Mouse (Mus musculus): ENCODE data around the gene Dhx57.
"Not testable (repeated sequence)": the region's sequence is repeated elsewhere in the genome, so short reads cannot be mapped to it uniquely, and the experiment has no call there.

The Dhx57 gene

DNA sequence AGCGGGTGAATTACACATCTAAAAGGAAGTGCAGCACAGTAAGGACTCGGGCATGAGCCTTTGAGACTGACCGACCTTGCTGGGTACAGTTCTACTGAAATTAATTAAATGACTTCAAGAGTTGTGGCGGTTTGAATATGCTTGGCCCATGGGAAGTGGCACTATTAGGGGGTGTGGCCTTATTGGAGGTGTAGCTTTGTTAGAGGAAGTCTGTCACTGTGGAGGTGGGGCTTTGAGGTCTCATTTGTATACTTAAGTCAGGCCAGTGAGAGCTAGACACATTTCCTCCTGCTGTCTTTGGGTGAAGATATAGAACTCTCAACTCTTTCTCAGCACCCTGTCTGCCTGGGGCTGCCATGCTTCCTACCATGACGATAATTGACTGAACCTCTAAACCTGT lies 35.9 kb downstream of the Dhx57 start:
- no peak for DNase-seq (ENCODE audit: low spot score)

GRCm38 (mm10) chr17:80252757-80253525 lies 37.3 kb downstream of the Dhx57 start:
- no peak for DNase-seq (ENCODE audit: low spot score)

GRCm38 (mm10) chr17:80243116-80243515 lies 47.2 kb downstream of the Dhx57 start:
- DNase-seq (ENCODE audit: low spot score), result no peak

DNA sequence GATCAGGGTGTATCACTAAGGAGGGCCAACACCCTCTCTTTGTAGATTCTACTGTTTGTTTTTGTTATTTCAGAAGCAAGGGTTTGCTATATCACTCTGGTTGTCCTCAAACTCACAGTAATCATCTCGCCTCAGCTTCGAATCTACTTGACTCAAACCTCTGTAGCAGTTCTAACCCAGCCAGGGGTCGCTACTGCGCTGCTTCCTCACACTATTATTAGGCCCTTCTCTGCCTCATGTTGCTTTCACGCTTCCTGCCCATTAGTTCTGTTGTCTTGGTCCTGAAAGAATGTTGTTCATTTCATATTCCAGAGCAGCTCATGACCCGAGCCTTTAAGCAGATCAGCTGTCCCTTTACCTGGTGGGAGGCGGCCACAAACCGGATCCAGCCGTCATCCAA lies 48.7 kb downstream of the Dhx57 start:
- no peak for DNase-seq (ENCODE audit: low spot score)

DNA sequence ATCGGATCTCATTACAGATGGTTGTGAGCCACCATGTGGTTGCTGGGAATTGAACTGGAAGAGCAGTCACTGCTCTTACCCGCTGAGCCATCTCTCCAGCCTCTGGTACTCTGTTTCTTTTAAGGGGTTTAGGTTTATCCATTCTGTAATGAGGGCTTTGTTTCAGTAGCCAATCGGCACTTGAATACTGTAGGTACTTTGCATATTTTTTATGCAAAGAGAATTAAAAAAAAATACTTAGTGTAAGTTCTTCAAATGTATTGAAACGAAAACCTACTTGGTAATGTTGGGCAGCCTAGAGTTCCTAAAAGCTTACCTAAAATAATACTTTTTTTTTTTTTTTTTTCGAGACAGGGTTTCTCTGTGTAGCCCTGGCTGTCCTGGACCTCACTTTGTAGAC lies 52.8 kb downstream of the Dhx57 start:
- no peak for DNase-seq (ENCODE audit: low spot score)

DNA sequence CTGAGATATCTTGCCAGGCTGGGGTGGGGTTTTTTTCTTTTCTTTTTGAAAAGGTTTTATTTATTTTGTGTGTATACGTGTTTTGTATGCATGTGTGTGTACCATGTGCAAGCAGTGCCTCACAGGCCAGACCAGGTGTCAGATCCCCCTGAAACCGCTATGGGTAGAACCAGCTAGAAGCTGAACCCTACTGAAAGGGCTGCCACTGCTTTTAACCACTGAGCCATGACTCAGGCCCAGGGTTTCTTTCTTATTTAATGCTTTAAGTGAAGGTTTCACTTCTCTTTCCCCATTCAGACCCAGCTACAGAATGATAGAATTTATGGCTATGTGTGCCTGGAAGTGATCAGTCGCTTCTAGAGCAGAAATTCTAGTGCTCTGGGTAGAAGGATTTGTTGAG lies 53.5 kb downstream of the Dhx57 start:
- no peak for DNase-seq (ENCODE audit: low spot score)

- DNase-seq (ENCODE audit: low spot score), result no peak
Measured at GRCm38 (mm10) chr17:80235477-80235876, 54.8 kb downstream of the Dhx57 start.

DNA sequence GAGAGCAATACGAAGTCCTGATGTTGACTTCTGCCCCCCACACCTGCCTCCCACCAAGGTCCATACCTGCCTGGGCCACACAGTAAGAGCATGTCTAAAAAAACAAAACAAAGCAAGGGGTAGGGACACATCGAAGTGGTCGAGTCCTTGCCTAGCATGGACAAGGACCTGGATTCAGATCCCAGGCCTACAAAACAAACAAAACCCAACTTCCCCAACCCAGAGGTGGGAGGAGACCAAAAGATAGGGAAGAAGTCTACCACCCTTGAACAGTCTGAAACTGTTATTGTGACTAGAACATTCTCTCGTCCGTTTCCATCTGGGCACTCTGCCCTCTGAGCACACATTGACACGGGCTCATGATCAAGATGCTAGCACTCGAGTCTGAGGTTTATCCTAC lies 55.9 kb downstream of the Dhx57 start:
- no peak for DNase-seq (ENCODE audit: low spot score)

- DNase-seq (ENCODE audit: low spot score), result no peak
Measured at GRCm38 (mm10) chr17:80233844-80234243, 56.4 kb downstream of the Dhx57 start.

DNA sequence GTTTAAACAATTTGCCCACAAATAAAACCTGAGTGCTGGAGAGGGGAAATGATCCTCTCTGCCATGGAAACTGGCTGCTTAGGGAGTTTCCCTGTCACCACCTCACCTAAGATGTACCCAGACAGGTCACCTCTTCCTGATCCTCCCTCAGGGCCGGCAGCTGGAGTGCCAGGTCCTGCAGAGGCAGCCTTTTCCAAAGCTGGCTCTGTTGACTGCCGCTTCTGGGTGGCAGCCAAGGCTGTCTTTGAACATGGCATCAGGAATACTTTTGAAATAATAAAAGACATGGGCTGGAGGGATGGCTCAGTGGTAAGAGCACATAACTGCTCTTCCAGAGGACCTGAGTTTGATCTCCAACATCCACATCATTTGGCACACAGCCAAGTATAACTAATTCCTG lies 60.9 kb downstream of the Dhx57 start:
- DNase-seq (ENCODE audit: low spot score), result no peak

DNA sequence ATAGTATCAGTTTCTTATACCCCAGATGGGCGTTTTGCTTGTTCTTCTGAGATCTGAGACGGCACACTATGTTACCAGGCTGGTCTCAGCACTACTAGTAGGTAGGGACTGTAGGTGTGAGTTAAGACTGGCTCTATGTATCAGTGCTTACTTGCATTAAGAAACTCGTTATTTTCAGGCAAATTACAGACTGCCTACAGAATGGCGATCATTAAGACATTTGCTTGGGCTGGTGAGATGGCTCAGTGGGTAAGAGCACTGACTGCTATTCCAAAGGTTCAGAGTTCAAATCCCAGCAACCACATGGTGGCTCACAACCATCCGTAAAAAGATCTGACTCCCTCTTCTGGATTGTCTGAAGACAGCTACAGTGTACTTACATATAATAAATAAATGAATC lies 65.1 kb downstream of the Dhx57 start:
- not testable (repeated sequence) for DNase-seq (ENCODE audit: low spot score)

- DNase-seq (ENCODE audit: low spot score), result peak; percentile 28
Measured at GRCm38 (mm10) chr17:80224326-80225116, 65.8 kb downstream of the Dhx57 start, which contains the start of gene Gemin6. Gemin6 (plus strand) TSS chr17:80224441.

DNA sequence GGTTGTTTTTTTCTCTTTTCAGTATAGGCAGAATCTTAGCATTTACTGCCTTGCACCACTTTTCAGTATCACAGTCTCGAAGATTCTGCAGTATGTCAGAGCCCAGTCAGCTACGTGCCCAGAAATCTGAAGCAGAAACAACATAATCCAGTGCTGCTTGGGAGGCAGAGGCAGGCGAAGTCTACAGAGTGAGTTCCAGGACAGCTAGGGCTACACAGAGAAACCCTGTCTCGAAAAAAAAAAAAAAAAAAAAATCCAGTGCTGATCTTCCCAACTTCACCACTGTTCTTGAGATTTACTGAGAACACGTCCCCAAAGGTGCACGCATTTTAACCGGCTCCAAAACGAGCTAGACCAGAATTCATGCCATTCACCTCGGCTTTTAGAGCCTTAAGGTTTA lies 66.4 kb downstream of the Dhx57 start:
- no peak for DNase-seq (ENCODE audit: low spot score)

DNA sequence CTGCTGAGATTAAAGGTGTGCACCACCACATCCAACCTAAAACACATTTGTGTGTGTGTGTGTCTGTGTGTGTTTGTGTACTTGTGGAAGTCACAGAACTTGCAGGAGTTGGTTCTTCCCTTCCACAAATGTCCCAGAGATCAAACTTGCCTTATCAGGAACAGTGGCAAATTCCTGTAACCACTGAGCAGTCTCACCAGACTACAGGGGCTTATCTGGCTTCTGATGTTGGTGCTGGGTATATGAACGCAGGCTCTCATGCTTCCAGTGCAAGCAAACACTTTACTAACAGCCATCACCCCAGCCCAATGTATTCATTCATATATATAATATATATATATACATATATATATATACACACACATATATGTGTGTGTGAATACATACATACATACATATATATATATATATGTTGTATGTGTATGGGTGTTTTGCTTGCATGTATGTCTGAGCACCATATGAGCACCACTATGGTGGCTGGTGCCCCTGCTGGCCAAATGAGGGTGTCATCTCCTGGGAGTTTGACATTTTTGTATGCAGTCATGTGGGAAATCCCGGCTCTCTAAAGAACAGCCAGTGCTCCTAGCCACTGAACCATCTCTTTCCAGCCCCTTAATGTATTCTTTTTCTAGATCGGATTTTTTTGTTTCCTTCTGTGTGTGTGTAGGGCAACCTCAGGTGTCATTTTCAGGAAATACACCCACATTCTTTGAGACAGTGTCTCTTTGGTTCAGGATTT lies 68.2 kb downstream of the Dhx57 start:
- DNase-seq (ENCODE audit: low spot score), result no peak

DNA sequence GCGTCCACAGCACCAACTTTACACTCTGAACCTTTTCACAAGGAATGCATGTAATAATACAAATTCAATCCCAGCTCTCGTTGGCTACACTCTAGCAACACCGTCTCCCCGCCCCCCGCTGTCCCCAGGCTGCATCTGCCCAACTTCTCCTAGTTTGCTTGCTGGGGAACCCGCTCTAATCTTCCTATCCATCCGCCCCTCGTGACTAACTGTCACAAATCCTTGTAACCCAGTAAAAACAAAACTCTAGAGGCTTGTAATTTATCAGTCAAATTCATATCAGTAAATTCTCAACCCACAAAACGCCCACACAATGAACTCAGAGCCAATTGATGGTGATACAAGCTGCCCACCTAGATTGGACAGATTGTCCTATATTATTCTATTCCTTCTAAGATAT lies 69.1 kb downstream of the Dhx57 start:
- no peak for DNase-seq (ENCODE audit: low spot score)

GRCm38 (mm10) chr17:80220131-80220530 lies 70.1 kb downstream of the Dhx57 start:
- DNase-seq (ENCODE audit: low spot score), result no peak

GRCm38 (mm10) chr17:80213998-80214397 lies 76.3 kb downstream of the Dhx57 start:
- not testable (repeated sequence) for DNase-seq (ENCODE audit: low spot score)

DNA sequence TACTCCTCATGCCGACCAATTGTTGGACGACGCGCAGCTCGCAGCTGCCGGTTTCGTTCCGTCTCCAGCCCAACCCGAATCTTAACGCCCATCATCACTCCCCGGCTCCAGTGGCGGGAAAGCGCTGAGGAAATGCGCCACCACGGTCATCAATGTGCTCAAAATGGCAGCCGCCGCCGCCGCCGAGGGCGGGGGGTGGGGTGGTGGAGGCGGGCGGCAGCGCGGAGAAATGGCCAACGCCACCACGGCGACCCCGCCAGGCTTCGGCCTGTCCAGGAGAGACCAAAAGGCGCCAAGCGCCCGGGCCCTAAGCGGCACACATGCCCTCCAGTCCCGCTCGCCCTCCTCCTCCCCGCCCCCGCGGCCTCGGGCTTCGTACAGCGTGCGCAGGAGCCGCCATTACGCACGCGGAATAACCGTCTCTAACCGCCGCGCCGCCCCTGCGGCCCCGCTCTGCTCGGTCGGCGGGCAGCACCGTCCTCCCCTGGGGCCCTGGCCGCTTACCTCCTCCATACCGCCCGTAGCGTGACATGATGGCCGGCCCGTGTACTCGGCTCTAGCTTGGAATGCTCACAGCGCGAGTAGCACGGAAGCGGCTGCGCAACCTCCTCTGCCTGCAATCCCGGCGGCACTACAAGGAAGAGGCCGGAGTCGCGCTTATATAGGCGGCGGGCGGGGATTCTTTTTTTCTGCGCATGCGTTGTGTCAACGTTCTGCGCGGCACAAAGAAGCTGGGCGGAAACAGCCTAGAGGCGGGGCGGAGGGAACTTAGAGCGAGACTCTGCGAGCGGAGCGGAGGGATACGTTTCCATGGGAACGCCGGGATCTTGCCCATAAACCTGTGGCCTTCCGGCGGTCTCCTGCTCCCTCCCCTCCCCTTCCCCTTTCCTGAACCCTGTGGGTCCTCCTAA lies 83.3 kb downstream of the Dhx57 start, which contains the start of the genes Srsf7 and Ttc39d:
Gene Srsf7, minus strand, starts transcription at position 637 of the 911 bp plus-strand sequence.
Gene Ttc39d, plus strand, starts transcription at position 790 of the 911 bp plus-strand sequence.
- peak; percentile 95 for DNase-seq (ENCODE audit: low spot score)

- DNase-seq (ENCODE audit: low spot score), result no peak
Measured at GRCm38 (mm10) chr17:80206301-80206670, 84.0 kb downstream of the Dhx57 start.

GRCm38 (mm10) chr17:80205657-80206056 lies 84.6 kb downstream of the Dhx57 start:
- DNase-seq (ENCODE audit: low spot score), result no peak

DNA sequence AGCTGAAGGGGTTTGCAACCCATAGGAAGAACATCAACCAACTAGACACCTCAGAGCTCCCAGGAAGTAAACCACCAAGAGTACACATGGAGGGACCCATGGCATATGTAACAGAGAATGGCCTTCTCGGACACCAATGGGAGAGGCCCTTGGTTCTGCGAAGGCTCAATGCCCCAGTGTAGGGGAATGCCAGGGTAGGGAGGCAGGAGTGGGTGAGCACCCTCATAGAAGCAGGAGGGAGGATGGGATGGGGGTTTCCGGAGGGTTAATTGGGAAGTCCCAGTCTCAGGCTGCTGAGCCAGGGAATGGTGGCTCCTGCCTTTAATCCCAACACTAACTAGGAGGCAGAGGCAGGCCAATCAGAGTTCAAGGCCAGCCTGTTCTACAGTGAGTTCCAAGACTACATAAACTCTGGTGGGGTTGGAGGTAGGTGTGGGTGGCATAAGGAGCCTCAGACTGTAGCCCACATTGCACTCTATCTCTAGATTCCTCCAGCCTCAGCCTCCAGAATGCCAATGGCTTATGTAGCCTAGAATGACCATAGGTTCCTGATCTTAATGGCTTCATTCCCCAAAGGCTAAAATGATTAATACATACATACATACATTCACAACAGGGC lies 91.0 kb downstream of the Dhx57 start:
- DNase-seq (ENCODE audit: low spot score), result no peak
